16 mouse cellular contexts compared by ENCODE assay signal in genomic region chr11:94047288-94047687, GRCm38 (mm10). TPM values are rescaled to one million over a fixed set of nuclear protein-coding genes. Genes with fewer than 3 reads are reported as not detected.
DNase-seq lines count a peak whose midpoint lies in the region; ATAC-seq lines count a peak whose summit lies in the region.
"Had no signal": no experiment of that assay in that cellular context is flagged by ENCODE, and none has a peak within 500 bp of the region (broad histone marks: within the 10 kb centered on the region; RNA-seq: fewer than 3 reads in every experiment).

No protein-coding gene starts in this region.

- H3K27ac ChIP-seq in neural tube, embryonic 11.5 days (ENCODE audit: low read depth, low read length), result no peak overlapping the region
- H3K27ac ChIP-seq in forebrain, embryonic 15.5 days (replicated peaks), result peak overlapping the region; percentile 40; the same call in 1 of the 2 replicates
- peak overlapping the region; percentile 97; the same call in 1 of the 2 replicates for H3K27ac ChIP-seq in midbrain, embryonic 10.5 days (replicated peaks)
- H3K27ac ChIP-seq in neural tube, embryonic 15.5 days (replicated peaks), result no peak overlapping the region
- H3K27ac ChIP-seq: gastrocnemius, adult 2 months had no signal

- H3K36me3 ChIP-seq in neural tube, embryonic 11.5 days (ENCODE audit: control insufficient read depth, insufficient read depth, low read length), result peaks cover 3% of the 10 kb centered on the region; the same call in 1 of the 2 replicates
- H3K36me3 ChIP-seq in forebrain, embryonic 15.5 days, result peaks cover 32% of the 10 kb centered on the region
- peaks cover 47% of the 10 kb centered on the region for H3K36me3 ChIP-seq in midbrain, embryonic 10.5 days
- peaks cover 21% of the 10 kb centered on the region for H3K36me3 ChIP-seq in neural tube, embryonic 15.5 days

- H3K9ac ChIP-seq in neural tube, embryonic 11.5 days (ENCODE audit: low read length), result no peak overlapping the region
- peak overlapping the region; percentile 30; the same call in 1 of the 2 replicates for H3K9ac ChIP-seq in forebrain, embryonic 15.5 days (replicated peaks)
- no peak overlapping the region for H3K9ac ChIP-seq in neural tube, embryonic 15.5 days (replicated peaks)

- no peak for ATAC-seq in neural tube, embryonic 11.5 days (ENCODE audit: insufficient read depth, low FRiP score, low TSS enrichment)
- ATAC-seq in forebrain, embryonic 15.5 days (replicated peaks), result no peak
- no peak for ATAC-seq in neural tube, embryonic 15.5 days (ENCODE audit: low FRiP score)
- ATAC-seq: lung, postnatal 0 days had no signal

- H3K4me2 ChIP-seq in neural tube, embryonic 11.5 days (ENCODE audit: low read depth), result peak overlapping the region; percentile 52
- H3K4me2 ChIP-seq in forebrain, embryonic 15.5 days (replicated peaks), result peak overlapping the region; percentile 73
- H3K4me2 ChIP-seq in neural tube, embryonic 15.5 days, result peak overlapping the region; percentile 60
- H3K4me2 ChIP-seq: heart, embryonic 11.5 days; liver, embryonic 11.5 days had no signal

- H3K4me1 ChIP-seq in neural tube, embryonic 11.5 days (ENCODE audit: control insufficient read depth, insufficient read depth, low read length), result peaks cover 14% of the 10 kb centered on the region; the same call in 1 of the 2 replicates
- peaks cover 41% of the 10 kb centered on the region for H3K4me1 ChIP-seq in forebrain, embryonic 15.5 days
- peaks cover 33% of the 10 kb centered on the region for H3K4me1 ChIP-seq in midbrain, embryonic 10.5 days
- H3K4me1 ChIP-seq in neural tube, embryonic 15.5 days, result peaks cover 33% of the 10 kb centered on the region

- peak overlapping the region; percentile 1; the same call in 1 of the 2 replicates for H3K4me3 ChIP-seq in neural tube, embryonic 11.5 days (ENCODE audit: low read depth, low read length)
- H3K4me3 ChIP-seq in forebrain, embryonic 15.5 days, result peak overlapping the region; percentile 66
- peak overlapping the region; percentile 71; the same call in 1 of the 2 replicates for H3K4me3 ChIP-seq in midbrain, embryonic 10.5 days
- peak overlapping the region; percentile 20 for H3K4me3 ChIP-seq in neural tube, embryonic 15.5 days (replicated peaks)
- H3K4me3 ChIP-seq: gastrocnemius, adult 2 months had no signal

- H3K27me3 ChIP-seq in neural tube, embryonic 11.5 days (ENCODE audit: control insufficient read depth, insufficient read depth, low read length), result no peaks in the 10 kb centered on the region
- no peaks in the 10 kb centered on the region for H3K27me3 ChIP-seq in forebrain, embryonic 15.5 days
- no peaks in the 10 kb centered on the region for H3K27me3 ChIP-seq in midbrain, embryonic 10.5 days (ENCODE audit: low read depth, poor library complexity, severe bottlenecking)
- no peaks in the 10 kb centered on the region for H3K27me3 ChIP-seq in neural tube, embryonic 15.5 days (replicated peaks)

- no peaks in the 10 kb centered on the region for H3K9me3 ChIP-seq in neural tube, embryonic 11.5 days (ENCODE audit: control insufficient read depth, low read length)
- H3K9me3 ChIP-seq in forebrain, embryonic 15.5 days, result no peaks in the 10 kb centered on the region
- H3K9me3 ChIP-seq in midbrain, embryonic 10.5 days (replicated peaks), result no peaks in the 10 kb centered on the region
- no peaks in the 10 kb centered on the region for H3K9me3 ChIP-seq in neural tube, embryonic 15.5 days (replicated peaks)

- WGBS in neural tube, embryonic 11.5 days, result 56% methylated on average over 2 of the region's 2 CpGs
- WGBS in forebrain, embryonic 15.5 days, result 14% methylated on average over 2 of the region's 2 CpGs
- 62% methylated on average over 2 of the region's 2 CpGs for WGBS in midbrain, embryonic 10.5 days
- 29% methylated on average over 2 of the region's 2 CpGs for WGBS in neural tube, embryonic 15.5 days

- DNase-seq in neural tube, embryonic 11.5 days (ENCODE audit: low spot score), result no peak
- DNase-seq in neural tube, embryonic 10.5 days (ENCODE audit: extremely low spot score, low spot score), result no peak
- DNase-seq in midbrain, embryonic 10.5 days (ENCODE audit: low spot score), result no peak
- DNase-seq in spleen, postnatal 14 days (ENCODE audit: low spot score in 2 of 2), result no peak
- no peak for DNase-seq in adrenal gland, postnatal 14 days
- no peak for DNase-seq in kidney, adult 8-10 months
- DNase-seq: adrenal gland, postnatal 36 days; cerebellum, adult 11 months; gastrocnemius, adult 2 months; kidney, postnatal 10 days; thymus, postnatal 25 days had no signal

RNA-seq across cellular contexts. Expression of gene Spag9, which starts 51.4 kb away (rescaled TPM):
- polyA plus RNA-seq in neural tube, embryonic 11.5 days (2014; fragmentation: Nextera tagmentation; extraction: Ambion mirVana), result 85.6 and 86.6 TPM in 2 replicates
- polyA plus RNA-seq in forebrain, embryonic 15.5 days (2015; fragmentation: Nextera tagmentation; extraction: Ambion mirVana), result 90.9 and 96.7 TPM in 2 replicates
- 61.9 and 81.6 TPM in 2 replicates for polyA plus RNA-seq in midbrain, embryonic 10.5 days (2016; fragmentation: Nextera tagmentation; extraction: Ambion mirVana)
- 64.9 and 71.1 TPM in 2 replicates for polyA plus RNA-seq in neural tube, embryonic 15.5 days (2015; fragmentation: Nextera tagmentation; extraction: Ambion mirVana)
- 120 and 121 TPM in 2 replicates for total RNA-seq in adrenal gland, postnatal 14 days (2021)

Comparison
In these comparisons a context has a peak if more than half of its experiments do, and no peak if none do; other contexts are left out.
1. H3K27ac ChIP-seq: peak in forebrain, embryonic 15.5 days (single experiment) and midbrain, embryonic 10.5 days (single experiment); none in neural tube, embryonic 11.5 days (single experiment) and neural tube, embryonic 15.5 days (single experiment).
2. H3K4me3 ChIP-seq: peak in every context shown above with its lines; median percentile 71 in midbrain, embryonic 10.5 days; 66 in forebrain, embryonic 15.5 days; 20 in neural tube, embryonic 15.5 days; 1 in neural tube, embryonic 11.5 days.
3. Peak in every context shown above with its lines, with median percentiles within 50 percentile points of each other: H3K4me2 ChIP-seq.